Mouse (Mus musculus) spleen, embryonic (tissue): ENCODE results near the gene Tmem104.

ENCODE experiments used
- CTCF ChIA-PET: fragments of 350-600 bp; sonication (Branson Sonifier 250); formaldehyde crosslinking; loops from one replicate; lab custom pipeline; 2022; lab: Charles Lee

Gene Tmem104

GRCm38 (mm10) chr11:115274771-115275170 lies 87.5 kb downstream of the Tmem104 start:
- CTCF ChIA-PET, result no interaction called here

GRCm38 (mm10) chr11:115275509-115275908 lies 88.2 kb downstream of the Tmem104 start:
- CTCF ChIA-PET, result interaction anchor here (0.6 kb wide), 1 partner anchor 111 kb away, joined by 8 read pairs; no protein-coding TSS in a partner anchor

GRCm38 (mm10) chr11:115275954-115276353 lies 88.7 kb downstream of the Tmem104 start:
- CTCF ChIA-PET, result no interaction called here

- CTCF ChIA-PET, result no interaction called here
Measured at GRCm38 (mm10) chr11:115276780-115277603, 89.7 kb downstream of the Tmem104 start, which contains the start of gene Fdxr. TSS of gene Fdxr (minus strand) at chr11:115277050.

GRCm38 (mm10) chr11:115277604-115277975 lies 90.3 kb downstream of the Tmem104 start:
- CTCF ChIA-PET, result no interaction called here

GRCm38 (mm10) chr11:115278176-115278575 lies 90.9 kb downstream of the Tmem104 start:
- CTCF ChIA-PET, result no interaction called here

GRCm38 (mm10) chr11:115279726-115280125 lies 92.4 kb downstream of the Tmem104 start:
- CTCF ChIA-PET, result no interaction called here

GRCm38 (mm10) chr11:115282295-115282694 lies 95.0 kb downstream of the Tmem104 start:
- CTCF ChIA-PET, result interaction anchor here (0.6 kb wide), 1 partner anchor 44 kb away, joined by 3 read pairs; no protein-coding TSS in a partner anchor

GRCm38 (mm10) chr11:115282723-115283485 lies 95.6 kb downstream of the Tmem104 start:
- CTCF ChIA-PET, result interaction anchor here (0.6 kb wide), 1 partner anchor 44 kb away, joined by 3 read pairs; no protein-coding TSS in a partner anchor

GRCm38 (mm10) chr11:115283486-115283765 lies 96.1 kb downstream of the Tmem104 start:
- CTCF ChIA-PET, result no interaction called here

- CTCF ChIA-PET, result no interaction called here
Measured at GRCm38 (mm10) chr11:115283891-115284620, 96.8 kb downstream of the Tmem104 start.

- CTCF ChIA-PET, result interaction anchor here (0.6 kb wide), 1 partner anchor 16 kb away, joined by 4 read pairs; no protein-coding TSS in a partner anchor
Measured at GRCm38 (mm10) chr11:115285282-115285681, 98.0 kb downstream of the Tmem104 start.

- CTCF ChIA-PET, result interaction anchor here (0.6 kb wide), 1 partner anchor 67 kb away, joined by 4 read pairs; no protein-coding TSS in a partner anchor
Measured at GRCm38 (mm10) chr11:115286201-115286993, 99.1 kb downstream of the Tmem104 start.

- CTCF ChIA-PET, result no interaction called here
Measured at GRCm38 (mm10) chr11:115287386-115287785, 100.1 kb downstream of the Tmem104 start.

GRCm38 (mm10) chr11:115288305-115288704 lies 101.0 kb downstream of the Tmem104 start:
- CTCF ChIA-PET, result no interaction called here

GRCm38 (mm10) chr11:115289885-115290284 lies 102.6 kb downstream of the Tmem104 start:
- CTCF ChIA-PET, result no interaction called here

GRCm38 (mm10) chr11:115290314-115290713 lies 103.0 kb downstream of the Tmem104 start:
- CTCF ChIA-PET, result no interaction called here

- CTCF ChIA-PET, result no interaction called here
Measured at GRCm38 (mm10) chr11:115290919-115291318, 103.6 kb downstream of the Tmem104 start.

GRCm38 (mm10) chr11:115291503-115291902 lies 104.2 kb downstream of the Tmem104 start:
- CTCF ChIA-PET, result no interaction called here

- CTCF ChIA-PET, result no interaction called here
Measured at GRCm38 (mm10) chr11:115292631-115293375, 105.5 kb downstream of the Tmem104 start.
